Mouse (Mus musculus): ENCODE measurements around the gene Grtp1. TPM values are rescaled to one million over a fixed set of nuclear protein-coding genes. Genes with fewer than 3 reads are reported as not detected.

Grtp1 gene
- polyA plus RNA-seq, 1 experiment from 2014 or later, result 23.6 TPM

- ATAC-seq (ENCODE audit: low FRiP score, low TSS enrichment), result no peak
- Histone ChIP-seq H3K27ac (ENCODE audit: low read length) (no peak overlapping the region), H3K27me3 (ENCODE audit: insufficient read depth, low read length) (no peaks in the 10 kb centered on the region), H3K9me3 (ENCODE audit: low read length) (no peaks in the 10 kb centered on the region), H3K4me3 (ENCODE audit: low read length) (no peak overlapping the region), H3K4me1 (ENCODE audit: insufficient read depth, low read length) (peaks cover 11% of the 10 kb centered on the region), H3K4me2 (replicated peaks; ENCODE audit: low read depth, low read length) (peak overlapping the region; percentile 89; the same call in 1 of the 2 replicates), H3K9ac (replicated peaks; ENCODE audit: low read length) (peak overlapping the region; percentile 95), H3K36me3 (ENCODE audit: insufficient read depth, low read length) (no peaks in the 10 kb centered on the region)
- 85% methylated on average over 3 of the region's 3 CpGs for WGBS
These were observed 39.7 kb downstream of the Grtp1 start for GRCm38 (mm10) chr8:13160691-13161090.

- Histone ChIP-seq H3K27ac (ENCODE audit: low read length) (peak overlapping the region; percentile 48), H3K9me3 (ENCODE audit: low read length) (no peaks in the 10 kb centered on the region), H3K27me3 (ENCODE audit: insufficient read depth, low read length) (no peaks in the 10 kb centered on the region), H3K36me3 (ENCODE audit: insufficient read depth, low read length) (no peaks in the 10 kb centered on the region), H3K4me2 (replicated peaks; ENCODE audit: low read depth, low read length) (peak overlapping the region; percentile 89), H3K4me1 (ENCODE audit: insufficient read depth, low read length) (peaks cover 11% of the 10 kb centered on the region), H3K9ac (replicated peaks; ENCODE audit: low read length) (peak overlapping the region; percentile 95), H3K4me3 (ENCODE audit: low read length) (peak overlapping the region; percentile 98)
- ATAC-seq (ENCODE audit: low FRiP score, low TSS enrichment), result peak; percentile 66
- WGBS, result 1% methylated on average over 36 of the region's 49 CpGs
These were observed 41.0 kb downstream of the Grtp1 start for GRCm38 (mm10) chr8:13159377-13159881.

GRCm38 (mm10) chr8:13158718-13159376 is 41.6 kb downstream of the Grtp1 start, which contains the start of gene Lamp1:
Lamp1 (plus strand) TSS chr8:13159161.
- Histone ChIP-seq H3K9ac (replicated peaks; ENCODE audit: low read length) (peak within 1 kb of the TSS; percentile 95), H3K27ac (ENCODE audit: low read length) (peak within 1 kb of the TSS; percentile 66), H3K4me3 (ENCODE audit: low read length) (peak within 1 kb of the TSS; percentile 98), H3K36me3 (ENCODE audit: insufficient read depth, low read length) (no peaks in the 10 kb centered on the region), H3K4me2 (replicated peaks; ENCODE audit: low read depth, low read length) (peak within 1 kb of the TSS; percentile 89), H3K4me1 (ENCODE audit: insufficient read depth, low read length) (peaks cover 11% of the 10 kb centered on the region), H3K27me3 (ENCODE audit: insufficient read depth, low read length) (no peaks in the 10 kb centered on the region), H3K9me3 (ENCODE audit: low read length) (no peaks in the 10 kb centered on the region)
- WGBS, result 1% methylated on average over 43 of the region's 50 CpGs
- peak; percentile 96 for ATAC-seq (ENCODE audit: low FRiP score, low TSS enrichment)

GRCm38 (mm10) chr8:13156327-13157097 is 43.9 kb downstream of the Grtp1 start:
- H3K36me3 ChIP-seq (ENCODE audit: insufficient read depth, low read length), result no peaks in the 10 kb centered on the region
- H3K4me1 ChIP-seq (ENCODE audit: insufficient read depth, low read length), result peaks cover 11% of the 10 kb centered on the region
- H3K4me2 ChIP-seq (replicated peaks; ENCODE audit: low read depth, low read length), result no peak overlapping the region
- no peak overlapping the region for H3K9ac ChIP-seq (replicated peaks; ENCODE audit: low read length)
- no peaks in the 10 kb centered on the region for H3K9me3 ChIP-seq (ENCODE audit: low read length)
- no peak for ATAC-seq (ENCODE audit: low FRiP score, low TSS enrichment)
- no peak overlapping the region for H3K4me3 ChIP-seq (ENCODE audit: low read length)
- WGBS, result 76% methylated on average over 12 of the region's 12 CpGs
- no peak overlapping the region for H3K27ac ChIP-seq (ENCODE audit: low read length)
- H3K27me3 ChIP-seq (ENCODE audit: insufficient read depth, low read length), result no peaks in the 10 kb centered on the region

GRCm38 (mm10) chr8:13155358-13155757 is 45.1 kb downstream of the Grtp1 start:
- WGBS, result 68% methylated on average over 9 of the region's 9 CpGs
- Histone ChIP-seq H3K4me2 (replicated peaks; ENCODE audit: low read depth, low read length) (no peak overlapping the region), H3K9ac (replicated peaks; ENCODE audit: low read length) (no peak overlapping the region)

GRCm38 (mm10) chr8:13154099-13154498 is 46.3 kb downstream of the Grtp1 start:
- peaks cover 3% of the 10 kb centered on the region; the same call in 1 of the 2 replicates for H3K4me1 ChIP-seq (ENCODE audit: insufficient read depth, low read length)
- no peak overlapping the region for H3K27ac ChIP-seq (ENCODE audit: low read length)
- H3K4me3 ChIP-seq (ENCODE audit: low read length), result no peak overlapping the region
- no peaks in the 10 kb centered on the region; the same call in 1 of the 2 replicates for H3K9me3 ChIP-seq (ENCODE audit: low read length)
- no peak for ATAC-seq (ENCODE audit: low FRiP score, low TSS enrichment)
- no peak overlapping the region for H3K9ac ChIP-seq (replicated peaks; ENCODE audit: low read length)
- 70% methylated on average over 9 of the region's 9 CpGs for WGBS
- H3K4me2 ChIP-seq (replicated peaks; ENCODE audit: low read depth, low read length), result no peak overlapping the region
- H3K27me3 ChIP-seq (ENCODE audit: insufficient read depth, low read length), result no peaks in the 10 kb centered on the region
- peaks cover 3% of the 10 kb centered on the region for H3K36me3 ChIP-seq (ENCODE audit: insufficient read depth, low read length)

More at GRCm38 (mm10) chr8:13155358-13155757, 45.1 kb downstream of the Grtp1 start:
- H3K4me1 ChIP-seq (ENCODE audit: insufficient read depth, low read length), result peaks cover 10% of the 10 kb centered on the region
- H3K4me3 ChIP-seq (ENCODE audit: low read length), result no peak overlapping the region
- no peaks in the 10 kb centered on the region for H3K9me3 ChIP-seq (ENCODE audit: low read length)
- H3K27me3 ChIP-seq (ENCODE audit: insufficient read depth, low read length), result no peaks in the 10 kb centered on the region
- no peak for ATAC-seq (ENCODE audit: low FRiP score, low TSS enrichment)
- H3K36me3 ChIP-seq (ENCODE audit: insufficient read depth, low read length), result no peaks in the 10 kb centered on the region
- no peak overlapping the region for H3K27ac ChIP-seq (ENCODE audit: low read length)

- H3K27me3 ChIP-seq (ENCODE audit: insufficient read depth, low read length), result no peaks in the 10 kb centered on the region
- no peaks in the 10 kb centered on the region; the same call in 1 of the 2 replicates for H3K9me3 ChIP-seq (ENCODE audit: low read length)
- ATAC-seq (ENCODE audit: low FRiP score, low TSS enrichment), result no peak
- no peak overlapping the region for H3K4me2 ChIP-seq (replicated peaks; ENCODE audit: low read depth, low read length)
- H3K9ac ChIP-seq (replicated peaks; ENCODE audit: low read length), result no peak overlapping the region
- no peak overlapping the region for H3K27ac ChIP-seq (ENCODE audit: low read length)
- 85% methylated on average over 2 of the region's 2 CpGs for WGBS
- no peak overlapping the region for H3K4me3 ChIP-seq (ENCODE audit: low read length)
- H3K36me3 ChIP-seq (ENCODE audit: insufficient read depth, low read length), result peaks cover 28% of the 10 kb centered on the region
- H3K4me1 ChIP-seq (ENCODE audit: insufficient read depth, low read length), result no peaks in the 10 kb centered on the region
These were observed 49.5 kb downstream of the Grtp1 start for GRCm38 (mm10) chr8:13150929-13151328.

GRCm38 (mm10) chr8:13149866-13150265 is 50.6 kb downstream of the Grtp1 start:
- no peak for ATAC-seq (ENCODE audit: low FRiP score, low TSS enrichment)
- 64% methylated on average over 5 of the region's 5 CpGs for WGBS
- Histone ChIP-seq H3K9me3 (ENCODE audit: low read length) (no peaks in the 10 kb centered on the region; the same call in 1 of the 2 replicates), H3K36me3 (ENCODE audit: insufficient read depth, low read length) (peaks cover 39% of the 10 kb centered on the region), H3K9ac (replicated peaks; ENCODE audit: low read length) (no peak overlapping the region), H3K4me3 (ENCODE audit: low read length) (no peak overlapping the region), H3K27me3 (ENCODE audit: insufficient read depth, low read length) (no peaks in the 10 kb centered on the region), H3K4me1 (ENCODE audit: insufficient read depth, low read length) (no peaks in the 10 kb centered on the region), H3K27ac (ENCODE audit: low read length) (no peak overlapping the region), H3K4me2 (replicated peaks; ENCODE audit: low read depth, low read length) (no peak overlapping the region)

- H3K4me2 ChIP-seq (replicated peaks; ENCODE audit: low read depth, low read length), result no peak overlapping the region
- no peak overlapping the region for H3K9ac ChIP-seq (replicated peaks; ENCODE audit: low read length)
- no peak overlapping the region for H3K4me3 ChIP-seq (ENCODE audit: low read length)
- H3K27ac ChIP-seq (ENCODE audit: low read length), result no peak overlapping the region
- H3K9me3 ChIP-seq (ENCODE audit: low read length), result no peaks in the 10 kb centered on the region; the same call in 1 of the 2 replicates
- H3K4me1 ChIP-seq (ENCODE audit: insufficient read depth, low read length), result no peaks in the 10 kb centered on the region
- WGBS, result 97% methylated on average over 2 of the region's 2 CpGs
- H3K27me3 ChIP-seq (ENCODE audit: insufficient read depth, low read length), result no peaks in the 10 kb centered on the region
- ATAC-seq (ENCODE audit: low FRiP score, low TSS enrichment), result no peak
- peaks cover 45% of the 10 kb centered on the region for H3K36me3 ChIP-seq (ENCODE audit: insufficient read depth, low read length)
These were observed 51.1 kb downstream of the Grtp1 start for GRCm38 (mm10) chr8:13149287-13149686.
